Mouse (Mus musculus) kidney, embryonic 14.5 days (tissue): ENCODE data around the gene Tsfm. TPM values are rescaled to one million over a fixed set of nuclear protein-coding genes. Genes with fewer than 3 reads are reported as not detected.

ENCODE experiments used
- ATAC-seq: fragments of 200-750 bp; cut with Nextera tagmentation; 2 replicates; pipeline ENCODE4 v1.8.0; 2017; ENCODE audit warnings: moderate number of reproducible peaks, mild to moderate bottlenecking, moderate TSS enrichment, moderate library complexity; ENCODE audit not compliant: low FRiP score, low TSS enrichment
- H3K27ac ChIP-seq: fragments of 300-500 bp; sonication (generic); 2 replicates; pipeline ENCODE4 v1.5.1; 2014; ENCODE audit warnings: low read depth, mild to moderate bottlenecking, low read length, moderate library complexity, mixed read lengths
- H3K27me3 ChIP-seq: fragments of 300-500 bp; sonication (generic); 2 replicates; pipeline ENCODE4 v1.6.1; 2014; ENCODE audit warnings: mild to moderate bottlenecking, low read length; ENCODE audit not compliant: control insufficient read depth, insufficient read depth
- H3K36me3 ChIP-seq: fragments of 300-500 bp; sonication (generic); 2 replicates; pipeline ENCODE4 v1.6.1; 2014; ENCODE audit warnings: low read length, mixed read lengths; ENCODE audit not compliant: control insufficient read depth, insufficient read depth
- H3K4me1 ChIP-seq: fragments of 300-500 bp; sonication (generic); 2 replicates; pipeline ENCODE4 v1.6.1; 2014; ENCODE audit warnings: low read length, mixed read lengths; ENCODE audit not compliant: control insufficient read depth, insufficient read depth
- H3K4me2 ChIP-seq: fragments of 300-500 bp; sonication (generic); replicated peaks from 2 replicates; pipeline ENCODE4 v1.6.1; 2014; ENCODE audit warnings: low read depth, mild to moderate bottlenecking, low read length
- H3K4me3 ChIP-seq: fragments of 300-500 bp; sonication (generic); 2 replicates; pipeline ENCODE4 v1.5.1; 2014; ENCODE audit warnings: mild to moderate bottlenecking, low read length
- H3K9ac ChIP-seq: fragments of 300-500 bp; sonication (generic); 2 replicates; pipeline ENCODE4 v1.6.1; 2014; ENCODE audit warnings: low read depth, mild to moderate bottlenecking, low read length, moderate library complexity
- H3K9me3 ChIP-seq: fragments of 300-500 bp; sonication (generic); 2 replicates; pipeline ENCODE4 v1.6.1; 2016; ENCODE audit warnings: low read length; ENCODE audit not compliant: control insufficient read depth
- WGBS: fragments of 180-500 bp; shearing (Covaris S2); extraction: QIAGEN DNeasy Blood & Tissue Kit; methylation state at CpG from one replicate; pipeline ENCODE4 v1.1.7; 2014; 5-methylcytosine and 5-hydroxymethylcytosine counted together
- polyA plus RNA-seq: library from polyadenylated mRNA; unstranded; fragments of >200 nt; fragmentation: Nextera tagmentation; extraction: Ambion mirVana; gene quantifications from 2 replicates; pipeline ENCODE4 v1.2.1, GENCODE M21; 2014

The Tsfm gene
- polyA plus RNA-seq, 1 experiment from 2014 or later = 90.5 TPM

DNA sequence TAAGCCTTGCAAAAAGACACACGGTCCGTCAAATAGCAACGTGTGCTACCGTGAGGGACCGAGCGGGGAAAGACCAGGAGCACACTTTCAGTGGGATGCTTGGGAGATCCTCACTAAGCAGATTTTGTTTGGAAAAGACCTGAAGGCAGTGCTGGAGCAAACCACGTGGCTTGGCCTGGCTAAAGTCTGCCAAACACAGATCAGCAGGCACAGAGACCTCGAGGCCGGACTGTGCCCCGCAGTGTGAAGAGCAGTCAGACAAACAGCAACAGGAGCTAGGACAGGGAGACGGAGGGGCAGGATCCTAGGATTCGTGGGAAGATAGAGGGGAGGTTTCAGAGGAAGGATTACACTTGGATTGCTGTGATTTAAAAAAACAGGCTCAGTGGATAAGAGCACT lies 5.6 kb upstream of the Tsfm start:
- no peak for ATAC-seq
- Histone ChIP-seq H3K27me3 (peaks cover 3% of the 10 kb centered on the region; the same call in 1 of the 2 replicates), H3K9ac (no peak overlapping the region), H3K4me2 (no peak overlapping the region), H3K9me3 (no peaks in the 10 kb centered on the region), H3K36me3 (no peaks in the 10 kb centered on the region), H3K4me1 (no peaks in the 10 kb centered on the region), H3K4me3 (no peak overlapping the region), H3K27ac (no peak overlapping the region)
- 77% methylated on average over 12 of the region's 12 CpGs for WGBS

DNA sequence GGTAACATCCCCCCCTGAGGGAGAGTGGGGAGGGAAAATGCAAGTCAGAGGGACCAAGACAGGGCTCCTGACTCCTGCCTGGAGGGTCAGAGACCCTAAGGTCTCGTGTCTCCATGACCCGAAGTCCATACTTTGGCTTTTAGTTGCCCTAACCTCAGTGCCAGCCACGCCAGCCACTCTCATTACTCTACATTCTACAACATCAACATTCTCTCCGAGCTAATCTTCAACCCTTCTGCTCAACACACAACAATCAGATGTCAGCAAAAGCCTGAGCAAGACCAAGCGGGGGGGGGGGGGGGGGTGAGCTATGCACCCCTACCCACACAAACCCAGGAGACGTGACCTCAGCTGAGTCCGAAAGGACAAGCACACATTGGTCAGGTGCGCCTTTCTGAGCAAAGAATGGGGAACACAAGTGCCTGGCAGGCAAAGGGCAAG lies 2.7 kb upstream of the Tsfm start:
- no peaks in the 10 kb centered on the region for H3K27me3 ChIP-seq
- no peak overlapping the region for H3K4me3 ChIP-seq
- 88% methylated on average over 8 of the region's 8 CpGs for WGBS
- H3K4me1 ChIP-seq = peaks cover 7% of the 10 kb centered on the region; the same call in 1 of the 2 replicates
- H3K27ac ChIP-seq = no peak overlapping the region
- no peak overlapping the region for H3K9ac ChIP-seq
- no peaks in the 10 kb centered on the region for H3K9me3 ChIP-seq
- H3K36me3 ChIP-seq = peaks cover 12% of the 10 kb centered on the region; the same call in 1 of the 2 replicates
- H3K4me2 ChIP-seq = no peak overlapping the region
- ATAC-seq = no peak

DNA sequence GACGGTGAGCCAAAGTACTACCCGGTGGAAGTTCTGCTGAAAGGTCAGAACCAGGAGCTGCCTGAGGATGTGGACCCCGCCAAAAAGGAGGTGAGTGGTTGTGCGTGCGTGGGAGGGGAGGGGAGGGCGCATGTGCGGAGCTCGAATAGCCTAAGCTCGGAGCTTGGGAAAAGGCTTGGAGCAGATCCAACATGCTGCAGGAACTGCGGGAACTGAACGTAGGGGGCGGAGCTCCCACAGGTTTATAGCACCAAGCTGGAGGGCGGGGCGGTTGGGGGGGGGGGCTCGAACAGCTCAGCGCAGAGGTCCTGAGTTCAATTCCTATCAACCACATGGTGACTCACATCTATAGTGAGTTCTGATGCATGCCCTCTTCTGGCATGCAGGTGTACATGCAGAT lies 12.2 kb downstream of the Tsfm start:
- no peak for ATAC-seq
- Histone ChIP-seq H3K36me3 (peaks cover 11% of the 10 kb centered on the region), H3K4me3 (no peak overlapping the region), H3K4me2 (no peak overlapping the region), H3K9me3 (no peaks in the 10 kb centered on the region), H3K9ac (no peak overlapping the region), H3K27me3 (no peaks in the 10 kb centered on the region), H3K27ac (no peak overlapping the region), H3K4me1 (no peaks in the 10 kb centered on the region)
- WGBS = 69% methylated on average over 16 of the region's 16 CpGs

DNA sequence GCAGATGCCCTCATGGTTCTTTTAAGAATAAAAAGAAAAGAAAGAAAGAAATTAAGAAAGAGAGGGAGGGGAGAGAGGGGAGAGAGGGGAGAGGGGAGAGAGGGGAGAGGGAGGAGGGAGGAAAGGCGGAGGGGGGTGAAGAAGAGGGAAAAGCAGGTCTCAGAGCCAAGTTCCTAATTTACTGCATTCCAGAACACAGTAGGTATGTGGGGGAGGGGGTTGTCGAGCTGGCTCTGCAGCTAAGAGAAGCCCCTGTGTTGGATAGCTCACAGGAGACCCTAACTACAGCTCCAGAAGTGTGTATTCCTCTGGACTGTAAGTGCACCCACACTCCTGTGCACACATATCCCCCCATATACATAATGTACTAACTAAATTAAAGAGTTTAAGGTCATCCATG lies 13.6 kb downstream of the Tsfm start:
- no peaks in the 10 kb centered on the region for H3K9me3 ChIP-seq
- ATAC-seq = no peak
- no peak overlapping the region for H3K9ac ChIP-seq
- H3K27ac ChIP-seq = no peak overlapping the region
- no peak overlapping the region for H3K4me2 ChIP-seq
- H3K36me3 ChIP-seq = no peaks in the 10 kb centered on the region; the same call in 1 of the 2 replicates
- WGBS = 13% methylated on average over 2 of the region's 2 CpGs
- no peaks in the 10 kb centered on the region for H3K4me1 ChIP-seq
- H3K4me3 ChIP-seq = no peak overlapping the region
- no peaks in the 10 kb centered on the region for H3K27me3 ChIP-seq

DNA sequence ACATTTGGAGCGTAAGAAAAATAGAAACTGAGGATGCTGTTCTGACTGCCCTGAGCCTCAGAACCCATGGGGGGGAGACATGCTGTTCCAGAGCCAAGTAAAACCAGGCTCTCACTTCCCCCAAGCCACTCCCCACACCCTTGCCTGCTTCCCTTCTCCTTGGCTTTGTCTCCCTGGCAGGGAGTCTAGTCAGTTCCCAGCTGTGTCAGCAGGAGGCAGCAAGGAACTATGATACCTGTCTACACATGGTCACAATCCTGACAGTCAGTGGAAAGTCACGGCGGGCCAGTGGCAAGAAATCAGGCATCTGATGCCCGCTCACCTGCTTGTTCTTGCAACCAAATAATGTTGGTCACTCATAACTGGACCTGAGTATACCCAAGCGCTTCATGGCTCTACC lies 14.2 kb downstream of the Tsfm start:
- H3K9me3 ChIP-seq = no peaks in the 10 kb centered on the region
- H3K36me3 ChIP-seq = no peaks in the 10 kb centered on the region
- no peaks in the 10 kb centered on the region for H3K27me3 ChIP-seq
- no peaks in the 10 kb centered on the region for H3K4me1 ChIP-seq
- H3K4me2 ChIP-seq = no peak overlapping the region
- no peak overlapping the region for H3K9ac ChIP-seq
- ATAC-seq = peak; percentile 47; the same call in 1 of the 2 replicates
- H3K27ac ChIP-seq = no peak overlapping the region
- WGBS = 59% methylated on average over 5 of the region's 5 CpGs
- no peak overlapping the region for H3K4me3 ChIP-seq

DNA sequence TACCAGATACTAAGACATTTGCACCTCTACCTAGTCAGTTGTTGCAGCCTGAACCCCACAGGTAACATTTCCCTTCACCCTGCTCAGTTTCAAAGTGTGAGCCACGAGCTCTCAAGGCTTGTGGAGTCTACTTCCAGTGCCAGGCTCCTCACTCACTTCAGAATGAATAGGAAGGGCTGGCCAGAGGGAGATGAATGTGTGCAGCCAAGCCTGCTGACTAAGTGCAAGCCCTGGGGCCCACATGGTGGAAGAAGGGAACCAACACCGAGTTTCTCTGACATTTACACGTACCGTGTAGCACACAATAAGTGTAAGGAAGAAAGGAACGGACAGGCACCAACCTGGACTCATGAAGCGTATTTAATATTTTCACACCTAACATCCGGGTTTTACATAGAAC lies 26.8 kb downstream of the Tsfm start:
- Histone ChIP-seq H3K36me3 (peaks cover 9% of the 10 kb centered on the region), H3K27ac (no peak overlapping the region), H3K4me3 (no peak overlapping the region), H3K4me1 (no peaks in the 10 kb centered on the region), H3K9ac (no peak overlapping the region), H3K4me2 (no peak overlapping the region), H3K27me3 (no peaks in the 10 kb centered on the region), H3K9me3 (no peaks in the 10 kb centered on the region)
- WGBS = 83% methylated on average over 7 of the region's 7 CpGs
- ATAC-seq = no peak

DNA sequence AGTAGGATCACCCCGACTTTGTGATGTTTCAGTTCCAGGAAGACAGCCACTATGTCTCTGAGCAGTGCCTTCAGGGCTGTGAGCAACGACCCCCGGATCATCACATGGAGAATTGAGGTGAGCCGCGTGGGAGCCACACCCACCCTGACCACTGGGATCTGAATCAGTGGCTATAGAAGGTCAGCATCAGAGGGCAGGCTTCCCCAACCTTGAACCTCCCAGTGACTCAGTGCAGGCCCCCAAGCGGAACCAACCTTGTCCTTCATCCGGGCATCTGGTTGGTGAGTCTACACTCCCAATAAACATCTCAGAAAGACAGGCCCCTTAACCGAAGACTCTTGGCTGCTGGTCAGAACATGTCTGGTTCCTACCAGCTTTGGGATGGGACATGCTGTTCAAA lies 27.3 kb downstream of the Tsfm start:
- H3K27me3 ChIP-seq = no peaks in the 10 kb centered on the region
- no peak for ATAC-seq
- no peak overlapping the region for H3K27ac ChIP-seq
- no peak overlapping the region for H3K9ac ChIP-seq
- peaks cover 14% of the 10 kb centered on the region for H3K36me3 ChIP-seq
- no peaks in the 10 kb centered on the region for H3K9me3 ChIP-seq
- H3K4me2 ChIP-seq = no peak overlapping the region
- no peak overlapping the region for H3K4me3 ChIP-seq
- 83% methylated on average over 8 of the region's 8 CpGs for WGBS
- H3K4me1 ChIP-seq = no peaks in the 10 kb centered on the region

DNA sequence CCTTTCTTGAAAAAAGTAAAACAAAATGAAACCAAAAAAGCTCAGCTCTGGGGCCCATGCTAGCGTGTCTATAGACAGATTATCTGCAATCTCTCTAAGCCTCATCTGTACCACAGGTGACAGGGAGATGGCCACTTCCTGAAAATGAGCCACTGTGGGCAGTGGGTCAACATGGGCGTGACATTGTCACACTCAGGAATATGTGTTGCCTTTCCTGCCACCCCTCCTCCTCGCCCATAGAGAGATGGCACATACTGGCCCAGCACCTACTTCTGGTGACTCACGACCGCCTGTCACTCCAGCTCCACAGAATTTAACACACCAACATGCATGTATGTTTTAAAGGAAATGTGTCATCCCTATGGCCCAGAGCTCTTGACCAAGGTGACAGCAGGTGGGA lies 27.9 kb downstream of the Tsfm start:
- no peak overlapping the region for H3K27ac ChIP-seq
- WGBS = 91% methylated on average over 5 of the region's 5 CpGs
- H3K4me1 ChIP-seq = no peaks in the 10 kb centered on the region
- H3K4me3 ChIP-seq = no peak overlapping the region
- no peaks in the 10 kb centered on the region for H3K27me3 ChIP-seq
- H3K36me3 ChIP-seq = peaks cover 19% of the 10 kb centered on the region
- no peak overlapping the region for H3K4me2 ChIP-seq
- H3K9me3 ChIP-seq = no peaks in the 10 kb centered on the region
- no peak for ATAC-seq
- H3K9ac ChIP-seq = no peak overlapping the region

DNA sequence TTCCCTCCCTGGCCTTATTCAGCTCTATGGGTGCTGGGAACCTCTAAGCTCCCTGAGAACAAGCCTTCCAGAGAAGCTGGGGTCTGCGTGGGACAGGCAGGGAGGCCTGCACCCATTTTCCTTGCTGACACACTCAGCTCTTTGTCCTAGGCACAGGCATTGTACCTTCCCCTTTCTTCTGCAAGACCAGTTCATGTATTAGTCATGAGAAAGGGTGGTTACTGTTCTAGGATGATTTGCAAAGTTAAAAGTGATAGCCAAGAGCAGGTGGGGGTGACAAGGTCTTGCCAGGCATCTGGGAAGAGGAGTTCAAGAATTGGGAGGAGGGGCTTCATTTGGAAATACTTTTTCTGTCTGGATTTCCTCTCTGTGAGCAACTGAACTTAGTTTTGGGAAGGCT lies 28.6 kb downstream of the Tsfm start:
- Histone ChIP-seq H3K36me3 (peaks cover 26% of the 10 kb centered on the region), H3K27me3 (no peaks in the 10 kb centered on the region), H3K4me3 (no peak overlapping the region), H3K27ac (no peak overlapping the region), H3K9ac (no peak overlapping the region), H3K4me1 (no peaks in the 10 kb centered on the region), H3K4me2 (no peak overlapping the region), H3K9me3 (no peaks in the 10 kb centered on the region)
- 83% methylated on average over 1 of the region's 1 CpGs for WGBS
- ATAC-seq = no peak
